Mouse (Mus musculus) c-Kit-positive CD71-positive TER-119-positive erythroid progenitor cells, embryonic 14.5 days (primary cell): ENCODE measurements around the gene Tmod4.

Experiments used
- DNase-seq: peaks from one replicate; pipeline ENCODE4 v3.0.0-alpha.2; 2013; ENCODE audit warnings: low spot score

The Tmod4 gene

GRCm38 (mm10) chr3:95174011-95174592, 49.8 kb downstream of the Tmod4 start:
- peak; percentile 74 for DNase-seq

GRCm38 (mm10) chr3:95176500-95176899, 52.2 kb downstream of the Tmod4 start:
- no peak for DNase-seq

- no peak for DNase-seq
These were observed 53.3 kb downstream of the Tmod4 start for GRCm38 (mm10) chr3:95177583-95177982.
